In the genomic region with DNA sequence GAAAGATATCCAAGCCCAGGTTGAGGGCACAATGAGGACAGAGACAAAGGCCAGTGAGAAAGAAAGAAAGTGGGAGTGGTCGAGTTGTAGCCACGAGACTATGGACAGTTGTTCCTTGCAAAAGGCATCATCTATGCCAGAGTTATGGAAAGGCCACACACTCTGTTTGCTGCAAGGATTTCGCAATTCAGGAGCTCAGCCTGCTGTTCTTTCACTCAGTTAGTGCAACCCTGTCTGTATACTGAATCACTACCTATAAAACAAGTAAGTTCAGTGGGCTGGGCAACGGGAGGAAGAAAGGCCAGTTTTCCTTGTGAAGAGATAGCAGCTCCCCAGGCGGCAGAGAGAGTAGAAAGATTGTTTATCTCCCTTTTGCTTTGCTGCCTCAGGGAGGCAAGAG, we compare ENCODE assay signal across 19 mouse cellular contexts.
DNase-seq lines count a peak whose midpoint lies in the region; ATAC-seq and TF ChIP-seq lines count a peak whose summit lies in the region.
"Had no signal": no experiment of that assay in that cellular context is flagged by ENCODE, and none has a peak within 500 bp of the region (broad histone marks: within the 10 kb centered on the region; RNA-seq: fewer than 3 reads in every experiment).

No protein-coding gene starts in this region.

- no peak for TF ChIP-seq CTCF in lung, embryonic 14.5 days (IDR thresholded peaks at IDR 0.05; ENCODE audit: low read depth)
- no peak for TF ChIP-seq CTCF in lung, adult 2 months (IDR thresholded peaks at IDR 0.05; ENCODE audit: insufficient read depth, low read length)

- H3K9ac ChIP-seq in heart, embryonic 12.5 days: no peak overlapping the region
- H3K9ac ChIP-seq in lung, embryonic 14.5 days: no peak overlapping the region
- H3K9ac ChIP-seq: embryonic facial prominence, embryonic 15.5 days; heart, embryonic 15.5 days had no signal

- no peak for DNase-seq in heart, postnatal 10 days
- DNase-seq in lung, embryonic 14.5 days: peak; percentile 13
- no peak for DNase-seq in lung, adult 2 months
- peak; percentile 10 for DNase-seq in brain, adult 2 months (ENCODE audit: low read depth, low spot score)
- peak; percentile 1 for DNase-seq in gonadal fat pad, adult 2 months (ENCODE audit: low read depth)
- DNase-seq in cerebellum, adult 18-20 months: no peak
- DNase-seq: adrenal gland, postnatal 25 days; cerebellum, adult 2 months; heart, adult 11 months; kidney, adult 2 months; kidney, postnatal 10 days; layer of hippocampus, postnatal 36 days; retina, postnatal 1 day; thymus, adult 2 months had no signal

- no peaks in the 10 kb centered on the region for H3K9me3 ChIP-seq in heart, embryonic 12.5 days (replicated peaks)
- H3K9me3 ChIP-seq in lung, embryonic 14.5 days (ENCODE audit: low read depth, low read length): no peaks in the 10 kb centered on the region
- H3K9me3 ChIP-seq: embryonic facial prominence, embryonic 15.5 days; heart, embryonic 15.5 days had no signal

- H3K36me3 ChIP-seq in heart, embryonic 12.5 days: no peaks in the 10 kb centered on the region
- no peaks in the 10 kb centered on the region for H3K36me3 ChIP-seq in lung, embryonic 14.5 days (ENCODE audit: insufficient read depth)
- H3K36me3 ChIP-seq: embryonic facial prominence, embryonic 15.5 days; heart, embryonic 15.5 days had no signal

- no peak for TF ChIP-seq POLR2A in lung, adult 2 months (IDR thresholded peaks at IDR 0.05; ENCODE audit: borderline replicate concordance, extremely low read depth, low read depth, low read length)

- peak overlapping the region; percentile 17; the same call in 1 of the 2 replicates for H3K4me2 ChIP-seq in heart, embryonic 12.5 days
- no peak overlapping the region for H3K4me2 ChIP-seq in lung, embryonic 14.5 days
- H3K4me2 ChIP-seq: embryonic facial prominence, embryonic 15.5 days; heart, embryonic 15.5 days had no signal

- no peak overlapping the region for H3K27ac ChIP-seq in heart, embryonic 12.5 days (ENCODE audit: poor library complexity, severe bottlenecking)
- no peak overlapping the region for H3K27ac ChIP-seq in lung, embryonic 14.5 days (ENCODE audit: low read depth)
- H3K27ac ChIP-seq: embryonic facial prominence, embryonic 15.5 days; heart, embryonic 15.5 days; layer of hippocampus, adult 2 months had no signal

- H3K4me3 ChIP-seq in heart, embryonic 12.5 days: no peak overlapping the region
- H3K4me3 ChIP-seq in lung, embryonic 14.5 days (ENCODE audit: low read depth, low read length): no peak overlapping the region
- H3K4me3 ChIP-seq in lung, adult 2 months (replicated peaks; ENCODE audit: extremely low read depth, low read depth, low read length): no peak overlapping the region
- H3K4me3 ChIP-seq: embryonic facial prominence, embryonic 15.5 days; heart, embryonic 15.5 days; layer of hippocampus, adult 2 months had no signal

- intact Hi-C loops in heart, postnatal 10 days (cut with DNase I): no loop called here

- no peak for ATAC-seq in heart, embryonic 12.5 days (ENCODE audit: insufficient number of reproducible peaks, low FRiP score)
- peak; percentile 62; the same call in 1 of the 2 replicates for ATAC-seq in lung, embryonic 14.5 days (ENCODE audit: insufficient read depth)

- 9% methylated on average over 5 of the region's 5 CpGs for WGBS in heart, embryonic 12.5 days
- 13% methylated on average over 5 of the region's 5 CpGs for WGBS in lung, embryonic 14.5 days
- WGBS in lung, adult 2 months: 29% methylated on average over 5 of the region's 5 CpGs

- peaks cover 6% of the 10 kb centered on the region for H3K4me1 ChIP-seq in heart, embryonic 12.5 days (replicated peaks)
- no peaks in the 10 kb centered on the region for H3K4me1 ChIP-seq in lung, embryonic 14.5 days (ENCODE audit: insufficient read depth)
- no peaks in the 10 kb centered on the region for H3K4me1 ChIP-seq in lung, adult 2 months (ENCODE audit: control insufficient read depth, insufficient read depth, low read length)
- H3K4me1 ChIP-seq: embryonic facial prominence, embryonic 15.5 days; heart, embryonic 15.5 days had no signal

- no peaks in the 10 kb centered on the region for H3K27me3 ChIP-seq in heart, embryonic 12.5 days (replicated peaks)
- H3K27me3 ChIP-seq in lung, embryonic 14.5 days (ENCODE audit: insufficient read depth, low read length): no peaks in the 10 kb centered on the region
- H3K27me3 ChIP-seq: CH12.LX; embryonic facial prominence, embryonic 15.5 days; heart, embryonic 15.5 days had no signal

Comparison
In these comparisons a context has a peak if more than half of its experiments do, and no peak if none do; other contexts are left out.
1. DNase-seq: peak in lung, embryonic 14.5 days (single experiment), brain, adult 2 months (single experiment) and gonadal fat pad, adult 2 months (single experiment); none in heart, postnatal 10 days (0 of 2), lung, adult 2 months (single experiment) and cerebellum, adult 18-20 months (0 of 2).